Mouse (Mus musculus) intestine, embryonic 16.5 days (tissue): Measurements from ENCODE around the gene Gbp6. TPM values are rescaled to one million over a fixed set of nuclear protein-coding genes. Genes with fewer than 3 reads are reported as not detected.
"Not testable (repeated sequence)": the region's sequence is repeated elsewhere in the genome, so short reads cannot be mapped to it uniquely, and the experiment has no call there.

ENCODE experiments used
- ATAC-seq: fragments of 200-750 bp; cut with Nextera tagmentation; 2 replicates; pipeline ENCODE4 v1.8.0; 2017; ENCODE audit warnings: moderate TSS enrichment, moderate library complexity
- H3K27ac ChIP-seq: fragments of 300-500 bp; sonication (generic); 2 replicates; pipeline ENCODE4 v1.5.1; 2014; ENCODE audit warnings: mild to moderate bottlenecking, low read length
- H3K27me3 ChIP-seq: fragments of 300-500 bp; sonication (generic); replicated peaks from 2 replicates; pipeline ENCODE4 v1.6.1; 2014; ENCODE audit warnings: low read length, control low read depth, mixed read lengths; ENCODE audit not compliant: control insufficient read depth, insufficient read depth
- H3K36me3 ChIP-seq: fragments of 300-500 bp; sonication (generic); 2 replicates; pipeline ENCODE4 v1.6.1; 2014; ENCODE audit warnings: low read length, control low read depth; ENCODE audit not compliant: control insufficient read depth, insufficient read depth
- H3K4me1 ChIP-seq: fragments of 300-500 bp; sonication (generic); 2 replicates; pipeline ENCODE4 v1.6.1; 2014; ENCODE audit warnings: low read length, control low read depth, mixed read lengths; ENCODE audit not compliant: control insufficient read depth, insufficient read depth
- H3K4me2 ChIP-seq: fragments of 300-500 bp; sonication (generic); 2 replicates; pipeline ENCODE4 v1.6.1; 2014; ENCODE audit warnings: low read depth, low read length, control low read depth
- H3K4me3 ChIP-seq: fragments of 300-500 bp; sonication (generic); 2 replicates; pipeline ENCODE4 v1.5.1; 2014; ENCODE audit warnings: mild to moderate bottlenecking, low read length
- H3K9ac ChIP-seq: fragments of 300-500 bp; sonication (generic); 2 replicates; pipeline ENCODE4 v1.6.1; 2014; ENCODE audit warnings: low read depth, low read length
- H3K9me3 ChIP-seq: fragments of 300-500 bp; sonication (generic); 2 replicates; pipeline ENCODE4 v1.6.1; 2016; ENCODE audit warnings: low read length, control low read depth; ENCODE audit not compliant: control insufficient read depth
- WGBS: fragments of 180-500 bp; shearing (Covaris S2); extraction: QIAGEN DNeasy Blood & Tissue Kit; methylation state at CpG from one replicate; pipeline ENCODE4 v1.1.7; 2014; 5-methylcytosine and 5-hydroxymethylcytosine counted together
- polyA plus RNA-seq: library from polyadenylated mRNA; unstranded; fragments of >200 nt; fragmentation: Nextera tagmentation; extraction: Ambion mirVana; gene quantifications from 2 replicates; pipeline ENCODE4 v1.2.1, GENCODE M21; 2015

Gene Gbp6
- polyA plus RNA-seq, 1 experiment from 2014 or later: 1.1 TPM

DNA sequence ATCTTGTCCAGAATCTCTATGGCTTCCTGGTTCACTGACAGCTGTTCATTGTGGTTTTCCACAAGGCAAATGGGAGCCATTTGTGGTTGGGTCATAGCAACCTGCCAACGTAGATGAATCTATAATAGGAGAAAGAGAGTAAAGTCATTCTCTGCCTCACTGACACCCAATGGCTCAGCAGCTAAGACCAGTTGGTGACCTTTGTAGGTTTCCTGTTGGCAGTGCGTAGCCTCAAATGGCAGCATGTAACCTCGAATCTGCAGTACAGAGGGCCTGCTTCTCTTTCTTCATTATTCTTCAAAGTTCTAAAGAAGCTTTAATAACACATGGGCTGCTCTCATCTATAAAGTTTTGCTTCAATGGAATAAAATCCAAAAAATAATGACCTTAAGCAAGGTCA is 57.5 kb downstream of the Gbp6 start:
- H3K27me3 ChIP-seq, H3K4me3 ChIP-seq, H3K4me2 ChIP-seq, H3K27ac ChIP-seq, H3K36me3 ChIP-seq, H3K9me3 ChIP-seq, H3K9ac ChIP-seq, H3K4me1 ChIP-seq, ATAC-seq: not testable (repeated sequence)
- 93% methylated on average over 3 of the region's 3 CpGs for WGBS

Other genes with a start within 250 kb of the Gbp6 start
- gene Gbp9, start 154.2 kb downstream of the Gbp6 start, polyA plus RNA-seq: 1.9 and 2.6 TPM in 2 replicates
- gene Gbp8, start 154.2 kb downstream of the Gbp6 start, polyA plus RNA-seq: 2.2 and 2.3 TPM in 2 replicates
- 1.2 and 1.5 TPM in 2 replicates for gene Gbp4, start 154.1 kb downstream of the Gbp6 start, polyA plus RNA-seq
- not detected in 2 replicates for gene Gbp10, start 54.2 kb downstream of the Gbp6 start, polyA plus RNA-seq
- 0.09 TPM in 1 of 2 replicates, not detected in the other for gene Gm43302, start within 50 bp of the Gbp6 start, polyA plus RNA-seq
- gene Lrrc8b, start 122.1 kb upstream of the Gbp6 start, polyA plus RNA-seq: 3.1 and 3.7 TPM in 2 replicates
- gene Lrrc8c, start 225.7 kb upstream of the Gbp6 start, polyA plus RNA-seq: 12.0 and 12.4 TPM in 2 replicates